Mouse (Mus musculus) limb, embryonic 12.5 days (tissue): Measurements from ENCODE around the gene Setd7. TPM values are rescaled to one million over a fixed set of nuclear protein-coding genes. Genes with fewer than 3 reads are reported as not detected.
"Not testable (repeated sequence)": the region's sequence is repeated elsewhere in the genome, so short reads cannot be mapped to it uniquely, and the experiment has no call there.

Experiments
- ATAC-seq: fragments of 200-750 bp; cut with Nextera tagmentation; 2 replicates; pipeline ENCODE4 v1.8.0; 2017; ENCODE audit warnings: low read depth, moderate TSS enrichment; ENCODE audit not compliant: insufficient number of reproducible peaks, insufficient read depth, low FRiP score, low TSS enrichment
- H3K27ac ChIP-seq: fragments of 300-500 bp; sonication (generic); 2 replicates; pipeline ENCODE4 v1.5.1; 2016; ENCODE audit warnings: mild to moderate bottlenecking, moderate library complexity
- H3K27me3 ChIP-seq: fragments of 300-500 bp; sonication (generic); 2 replicates; pipeline ENCODE4 v1.6.1; 2016; ENCODE audit warnings: mild to moderate bottlenecking, moderate library complexity
- H3K36me3 ChIP-seq: fragments of 300-500 bp; sonication (generic); 2 replicates; pipeline ENCODE4 v1.6.1; 2016; ENCODE audit warnings: mild to moderate bottlenecking, moderate library complexity
- H3K4me1 ChIP-seq: fragments of 300-500 bp; sonication (generic); replicated peaks from 2 replicates; pipeline ENCODE4 v1.6.1; 2016
- H3K4me2 ChIP-seq: fragments of 300-500 bp; sonication (generic); 2 replicates; pipeline ENCODE4 v1.6.1; 2016; ENCODE audit warnings: mild to moderate bottlenecking, moderate library complexity
- H3K4me3 ChIP-seq: fragments of 300-500 bp; sonication (generic); replicated peaks from 2 replicates; pipeline ENCODE4 v1.5.1; 2016; ENCODE audit warnings: mild to moderate bottlenecking
- H3K9ac ChIP-seq: fragments of 300-500 bp; sonication (generic); replicated peaks from 2 replicates; pipeline ENCODE4 v1.6.1; 2016; ENCODE audit warnings: mild to moderate bottlenecking, moderate library complexity
- H3K9me3 ChIP-seq: fragments of 300-500 bp; sonication (generic); 2 replicates; pipeline ENCODE4 v1.6.1; 2016; ENCODE audit warnings: mild to moderate bottlenecking, moderate library complexity
- WGBS: fragments of 180-500 bp; shearing (Covaris S2); methylation state at CpG from one replicate; pipeline ENCODE4 v1.1.7; 2016; 5-methylcytosine and 5-hydroxymethylcytosine counted together
- polyA plus RNA-seq: library from polyadenylated mRNA; unstranded; fragments of >200 nt; fragmentation: Nextera tagmentation; extraction: Ambion mirVana; gene quantifications from 2 replicates; pipeline ENCODE4 v1.2.1, GENCODE M21; 2016

Gene Setd7
- polyA plus RNA-seq, 1 experiment from 2014 or later = 5.2 TPM

- H3K9me3 ChIP-seq = no peaks in the 10 kb centered on the region
- WGBS = 17% methylated on average over 18 of the region's 18 CpGs
- no peaks in the 10 kb centered on the region for H3K27me3 ChIP-seq
- no peak for ATAC-seq
- peaks cover 7% of the 10 kb centered on the region for H3K4me1 ChIP-seq
- no peaks in the 10 kb centered on the region for H3K36me3 ChIP-seq
- H3K9ac ChIP-seq = no peak overlapping the region
- no peak overlapping the region for H3K27ac ChIP-seq
- H3K4me3 ChIP-seq = no peak overlapping the region
- no peak overlapping the region for H3K4me2 ChIP-seq
Measured at GRCm38 (mm10) chr3:51583574-51584391, 23.1 kb upstream of the Setd7 start.

DNA sequence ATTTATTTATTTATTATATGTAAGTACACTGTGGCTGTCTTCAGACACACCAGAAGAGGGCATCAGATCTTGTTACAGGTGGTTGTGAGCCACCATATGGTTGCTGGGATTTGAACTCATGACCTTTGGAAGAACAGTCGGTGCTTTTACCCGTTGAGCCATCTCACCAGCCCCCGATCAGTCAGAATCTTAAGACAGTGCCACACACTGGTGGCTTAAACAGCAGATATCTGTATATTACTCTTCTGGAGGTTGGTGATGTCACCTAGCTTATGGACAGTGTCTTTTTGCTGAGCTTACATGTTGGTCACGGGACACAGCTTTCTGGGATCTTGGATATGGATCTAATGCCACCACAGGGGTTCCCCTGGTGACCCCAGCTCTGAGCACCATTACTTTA lies 18.6 kb upstream of the Setd7 start:
- not testable (repeated sequence) for H3K4me2 ChIP-seq, H3K9ac ChIP-seq, ATAC-seq, H3K36me3 ChIP-seq, H3K27me3 ChIP-seq, H3K9me3 ChIP-seq, H3K4me3 ChIP-seq, H3K4me1 ChIP-seq
- WGBS = 69% methylated on average over 4 of the region's 4 CpGs
- 0 out of 2 replicates have a peak overlapping the region, but pooled peaks have one; percentile 12 for H3K27ac ChIP-seq

DNA sequence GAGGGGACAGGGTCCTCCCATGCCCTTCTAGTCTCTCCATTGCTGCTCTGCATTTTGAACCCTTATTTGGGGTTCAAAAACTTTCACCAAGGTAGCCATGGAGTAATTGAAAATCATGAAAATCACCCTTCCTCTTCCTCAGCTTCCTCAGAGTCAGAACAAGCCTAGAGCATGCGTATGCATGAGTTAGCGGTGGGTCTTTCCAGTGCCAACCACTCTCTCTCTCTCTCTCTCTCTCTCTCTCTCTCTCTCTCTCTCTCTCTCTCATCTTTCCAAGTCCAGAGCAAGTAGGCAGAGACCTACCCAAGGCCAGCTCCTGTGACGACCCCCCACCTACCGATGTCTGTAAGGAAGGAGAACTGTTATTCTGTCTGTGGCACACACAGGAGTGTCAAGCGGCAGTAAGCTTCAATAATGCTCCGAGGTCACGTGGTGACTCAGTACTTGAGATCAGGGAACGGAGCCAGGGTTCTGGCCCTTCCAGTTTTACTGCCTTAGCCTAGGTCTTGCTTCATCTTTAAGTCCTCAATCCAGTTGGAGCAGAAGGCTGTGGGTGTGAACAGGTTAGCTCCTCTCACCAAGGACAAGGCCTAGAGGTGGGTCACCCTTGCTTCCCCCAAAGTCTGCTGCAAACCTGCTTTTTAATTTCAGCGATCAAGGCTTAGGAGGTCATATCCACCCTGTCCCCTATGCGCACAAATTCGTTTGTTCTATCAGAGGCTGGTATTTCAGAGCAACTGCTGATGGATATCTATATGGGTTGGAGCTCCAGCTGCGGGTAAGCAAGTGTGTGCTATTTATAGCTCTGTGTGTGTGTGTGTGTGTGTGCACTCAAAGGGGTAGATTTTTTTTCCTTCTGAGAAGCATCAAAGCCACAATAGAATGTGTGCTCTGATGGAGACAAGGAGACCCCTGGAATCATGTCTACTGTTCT lies 17.4 kb upstream of the Setd7 start:
- no peak overlapping the region for H3K4me2 ChIP-seq
- no peaks in the 10 kb centered on the region for H3K36me3 ChIP-seq
- H3K27me3 ChIP-seq = no peaks in the 10 kb centered on the region
- 76% methylated on average over 12 of the region's 12 CpGs for WGBS
- H3K4me3 ChIP-seq = no peak overlapping the region
- H3K9me3 ChIP-seq = no peaks in the 10 kb centered on the region
- no peak for ATAC-seq
- no peak overlapping the region for H3K9ac ChIP-seq
- H3K4me1 ChIP-seq = peaks cover 10% of the 10 kb centered on the region; the same call in 1 of the 2 replicates
- H3K27ac ChIP-seq = no peak overlapping the region

DNA sequence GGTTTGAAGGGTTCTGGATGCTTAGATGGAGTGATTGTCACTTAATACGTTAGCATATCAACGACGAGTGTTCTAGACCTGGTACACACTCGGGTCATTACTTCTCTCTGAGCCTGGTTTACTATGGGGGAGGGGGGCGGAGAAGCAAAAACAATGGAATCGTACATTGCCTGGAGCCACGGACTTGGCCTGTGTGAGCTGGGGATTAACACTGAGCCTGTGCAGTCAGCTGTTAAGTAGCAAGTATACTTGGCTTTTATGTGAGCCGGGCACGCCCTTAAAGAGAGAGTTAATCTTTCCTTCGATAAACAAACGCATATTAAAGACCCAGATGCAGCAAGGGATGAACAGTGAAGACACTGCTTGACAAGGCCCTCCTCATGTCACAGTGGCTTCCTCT lies 16.7 kb upstream of the Setd7 start:
- H3K36me3 ChIP-seq = no peaks in the 10 kb centered on the region
- 61% methylated on average over 11 of the region's 11 CpGs for WGBS
- ATAC-seq = no peak
- no peak overlapping the region for H3K4me2 ChIP-seq
- H3K27ac ChIP-seq = no peak overlapping the region
- no peaks in the 10 kb centered on the region for H3K27me3 ChIP-seq
- no peak overlapping the region for H3K4me3 ChIP-seq
- 0 out of 2 replicates have a peak, but pooled peaks cover 10% of the 10 kb centered on the region for H3K4me1 ChIP-seq
- H3K9ac ChIP-seq = no peak overlapping the region
- no peaks in the 10 kb centered on the region for H3K9me3 ChIP-seq

DNA sequence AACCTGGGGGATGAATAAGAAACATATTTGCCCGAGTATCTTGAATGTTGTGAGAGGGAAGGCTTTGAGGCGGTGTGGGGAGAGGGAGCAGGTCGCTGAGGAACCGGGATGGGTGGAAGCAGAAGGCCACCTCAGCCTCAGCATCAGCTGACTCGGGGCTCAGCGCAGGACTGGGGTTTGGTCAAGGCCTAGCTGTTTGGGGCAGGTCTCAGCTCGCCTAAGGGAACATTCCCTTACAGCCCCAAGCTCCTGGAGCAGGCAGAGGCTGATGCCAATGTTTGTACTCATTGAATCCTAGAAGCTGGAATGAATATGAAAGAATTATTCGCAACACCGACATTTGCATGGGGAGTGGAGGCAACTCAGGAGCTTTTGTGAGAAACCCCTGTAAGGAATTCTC lies 13.2 kb upstream of the Setd7 start:
- no peak overlapping the region for H3K4me2 ChIP-seq
- WGBS = 78% methylated on average over 9 of the region's 9 CpGs
- H3K9me3 ChIP-seq = no peaks in the 10 kb centered on the region
- H3K4me1 ChIP-seq = 0 out of 2 replicates have a peak, but pooled peaks cover 10% of the 10 kb centered on the region
- no peak overlapping the region for H3K27ac ChIP-seq
- no peaks in the 10 kb centered on the region for H3K36me3 ChIP-seq
- no peak for ATAC-seq
- no peak overlapping the region for H3K4me3 ChIP-seq
- H3K27me3 ChIP-seq = no peaks in the 10 kb centered on the region
- no peak overlapping the region for H3K9ac ChIP-seq

DNA sequence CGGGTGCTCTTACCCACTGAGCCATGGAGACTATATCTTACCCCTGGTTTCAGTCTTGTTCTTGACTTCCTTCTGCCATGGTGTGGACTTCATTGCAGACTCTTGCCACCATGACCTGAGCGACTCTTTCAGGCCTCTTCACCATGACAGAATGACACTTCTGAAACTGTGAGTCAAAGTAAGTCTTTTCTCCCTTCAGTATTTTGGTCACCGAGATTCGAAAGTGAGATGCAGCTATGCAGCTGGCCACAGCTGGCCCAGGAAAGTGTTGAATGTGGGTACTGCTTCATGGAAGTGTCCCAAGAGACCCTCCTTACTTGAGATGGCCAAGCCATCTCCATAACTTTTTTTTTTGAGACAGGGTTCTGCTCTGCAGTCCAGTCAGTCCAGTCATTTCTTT lies 9.5 kb upstream of the Setd7 start:
- Histone ChIP-seq H3K4me2 (no peak overlapping the region), H3K4me1 (no peaks in the 10 kb centered on the region; the same call in 1 of the 2 replicates), H3K4me3 (no peak overlapping the region), H3K27me3 (no peaks in the 10 kb centered on the region), H3K27ac (no peak overlapping the region), H3K9me3 (no peaks in the 10 kb centered on the region), H3K9ac (no peak overlapping the region), H3K36me3 (no peaks in the 10 kb centered on the region)
- ATAC-seq = no peak
- WGBS = 92% methylated on average over 4 of the region's 4 CpGs

DNA sequence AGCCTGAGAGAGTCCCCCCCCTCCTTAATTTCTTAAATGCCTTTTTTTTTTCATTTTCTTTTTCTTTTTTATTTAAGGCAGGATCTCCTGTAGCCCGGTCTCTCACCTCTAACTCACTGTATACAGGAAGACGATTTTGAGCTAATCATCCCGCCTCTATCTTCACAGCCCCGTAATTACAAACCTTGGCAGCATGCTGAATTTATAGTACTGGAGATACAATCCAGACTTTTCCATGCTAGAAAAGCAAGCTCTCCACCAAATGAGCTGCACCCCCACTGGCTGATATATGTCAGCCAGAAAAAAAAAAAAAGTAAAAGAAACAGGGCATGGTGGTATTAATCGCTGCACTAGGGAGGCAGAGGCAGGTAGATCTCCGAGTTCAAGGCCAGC lies 1.3 kb upstream of the Setd7 start:
- H3K27ac ChIP-seq = no peak overlapping the region
- 0 out of 2 replicates have a peak, but pooled peaks cover 6% of the 10 kb centered on the region for H3K36me3 ChIP-seq
- no peak overlapping the region for H3K9ac ChIP-seq
- 66% methylated on average over 6 of the region's 6 CpGs for WGBS
- ATAC-seq = no peak
- H3K4me3 ChIP-seq = no peak overlapping the region
- H3K4me2 ChIP-seq = peak overlapping the region; percentile 99
- H3K9me3 ChIP-seq = no peaks in the 10 kb centered on the region
- H3K27me3 ChIP-seq = peaks cover 12% of the 10 kb centered on the region; the same call in 1 of the 2 replicates
- H3K4me1 ChIP-seq = peaks cover 27% of the 10 kb centered on the region

DNA sequence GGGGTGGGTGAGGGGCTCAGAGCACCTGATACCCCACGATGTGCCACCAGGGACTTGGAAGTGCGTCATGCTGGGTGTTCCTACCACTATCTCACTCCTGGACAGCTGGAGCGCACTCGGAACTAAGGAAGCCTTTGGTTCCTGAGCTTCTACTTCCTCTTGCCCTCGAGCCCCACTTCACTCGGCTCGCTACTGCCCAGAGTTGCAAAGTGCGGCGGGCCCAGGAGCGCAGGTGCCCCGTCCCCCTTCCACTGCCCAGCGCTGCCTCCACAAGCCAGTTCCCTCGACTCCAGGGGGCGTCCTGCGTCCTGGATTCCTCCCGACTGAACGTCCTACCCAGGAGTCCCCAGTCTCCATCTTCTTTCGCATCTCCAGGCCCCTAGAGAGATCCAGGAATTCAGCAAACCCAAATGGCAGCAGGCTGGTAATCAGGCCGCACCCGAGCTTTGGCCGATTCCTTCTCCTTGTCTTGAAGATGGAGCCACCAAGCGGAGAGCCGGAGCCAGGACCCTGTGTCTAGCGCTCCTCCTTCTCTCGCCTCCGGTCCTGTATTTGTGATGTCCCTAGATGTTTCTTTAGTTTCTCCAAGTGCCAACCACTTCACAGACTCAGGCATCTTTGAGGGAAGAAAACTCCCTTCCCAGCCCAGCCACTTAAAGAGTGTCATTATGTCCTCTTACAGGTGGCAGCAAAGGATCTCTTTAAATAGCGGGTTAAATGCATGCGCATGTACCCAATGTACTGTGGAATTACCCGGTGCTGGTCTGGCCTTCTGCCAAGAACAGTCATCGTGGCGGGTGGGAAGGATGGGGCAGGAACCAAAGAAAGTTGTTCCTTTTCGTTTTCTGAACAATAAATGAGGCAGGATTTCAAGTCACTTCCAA lies 672 bp upstream of the Setd7 start:
- peak overlapping the region; percentile 84 for H3K4me3 ChIP-seq
- H3K27ac ChIP-seq = peak overlapping the region; percentile 89
- H3K4me2 ChIP-seq = peak overlapping the region; percentile 99
- ATAC-seq = peak; percentile 15; the same call in 1 of the 2 replicates
- H3K9me3 ChIP-seq = no peaks in the 10 kb centered on the region
- H3K9ac ChIP-seq = peak overlapping the region; percentile 95
- peaks cover 27% of the 10 kb centered on the region for H3K4me1 ChIP-seq
- H3K27me3 ChIP-seq = peaks cover 12% of the 10 kb centered on the region; the same call in 1 of the 2 replicates
- WGBS = 2% methylated on average over 32 of the region's 32 CpGs
- H3K36me3 ChIP-seq = 0 out of 2 replicates have a peak, but pooled peaks cover 7% of the 10 kb centered on the region

DNA sequence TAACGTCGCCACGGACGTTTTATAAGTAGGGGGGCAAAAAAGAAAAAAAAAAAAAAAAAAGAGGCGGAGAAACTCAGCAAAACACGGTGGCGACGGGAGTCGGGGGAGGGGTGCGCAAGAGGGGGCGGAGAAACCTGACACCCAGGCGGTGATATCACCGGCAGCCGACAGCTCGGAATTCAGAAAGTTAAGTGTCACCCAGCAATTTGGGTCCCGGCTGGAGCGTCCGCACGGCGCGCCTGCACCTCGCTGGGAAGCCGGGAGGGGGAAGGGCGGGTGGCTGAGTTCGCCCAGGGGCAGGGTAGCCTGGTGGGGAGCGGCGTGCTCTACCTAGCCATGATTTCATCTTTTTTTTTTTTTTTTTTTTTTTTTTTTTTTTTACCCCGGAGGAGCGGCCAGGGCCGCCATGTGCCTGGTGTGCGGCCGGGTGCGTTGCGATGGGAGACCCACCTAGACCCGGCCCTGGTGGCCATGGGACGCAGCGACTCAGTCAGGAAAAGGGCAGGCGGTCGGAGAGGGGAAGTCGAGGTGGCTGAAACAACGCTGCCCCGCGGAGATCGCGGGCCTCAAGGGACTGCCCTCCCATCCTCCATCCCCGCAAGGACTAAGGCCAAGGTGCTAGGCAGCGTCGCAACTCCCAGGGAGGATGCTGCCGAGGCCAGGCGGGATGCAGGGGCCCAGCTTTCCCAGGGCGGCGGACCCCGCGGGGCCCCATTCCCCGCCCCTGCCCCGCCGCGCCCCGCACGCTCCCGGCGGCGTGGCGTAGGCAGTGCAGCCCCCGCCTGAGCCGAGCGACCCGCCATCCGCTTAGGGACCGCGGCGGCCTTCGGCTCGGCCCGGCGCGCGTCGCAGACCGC lies 857 bp downstream of the Setd7 start:
- Histone ChIP-seq H3K27me3 (peaks cover 12% of the 10 kb centered on the region; the same call in 1 of the 2 replicates), H3K9me3 (no peaks in the 10 kb centered on the region), H3K4me3 (peak overlapping the region; percentile 84), H3K27ac (peak overlapping the region; percentile 89), H3K36me3 (0 out of 2 replicates have a peak, but pooled peaks cover 7% of the 10 kb centered on the region), H3K4me2 (peak overlapping the region; percentile 99), H3K9ac (peak overlapping the region; percentile 95), H3K4me1 (peaks cover 40% of the 10 kb centered on the region)
- WGBS = under 1% methylated on average over 75 of the region's 80 CpGs
- ATAC-seq = peak; percentile 48

- Histone ChIP-seq H3K9me3 (no peaks in the 10 kb centered on the region), H3K9ac (no peak overlapping the region), H3K27me3 (no peaks in the 10 kb centered on the region), H3K4me2 (no peak overlapping the region), H3K4me1 (peaks cover 52% of the 10 kb centered on the region), H3K27ac (no peak overlapping the region), H3K4me3 (no peak overlapping the region), H3K36me3 (0 out of 2 replicates have a peak, but pooled peaks cover 7% of the 10 kb centered on the region)
- WGBS = 79% methylated on average over 8 of the region's 8 CpGs
- ATAC-seq = no peak
Measured at GRCm38 (mm10) chr3:51555583-51555982, 5.1 kb downstream of the Setd7 start.
